Mouse (Mus musculus) embryo, embryonic 9.5 days (tissue): Measurements from ENCODE around the gene Slc25a41.
A peak's percentile ranks its signal among the peaks of the same experiment; 100 is the strongest.

Experiments
- DNase-seq: peaks from one replicate; pipeline ENCODE4 v3.0.0-alpha.2; 2017; ENCODE audit errors: extremely low spot score

The Slc25a41 gene

GRCm38 (mm10) chr17:56990966-56991365, 50.5 kb downstream of the Slc25a41 start:
- no peak for DNase-seq

- DNase-seq = peak; percentile 96
These were observed 51.2 kb downstream of the Slc25a41 start, which contains the start of gene Clpp for GRCm38 (mm10) chr17:56990115-56990746. Clpp (plus strand) TSS chr17:56990305.

DNA sequence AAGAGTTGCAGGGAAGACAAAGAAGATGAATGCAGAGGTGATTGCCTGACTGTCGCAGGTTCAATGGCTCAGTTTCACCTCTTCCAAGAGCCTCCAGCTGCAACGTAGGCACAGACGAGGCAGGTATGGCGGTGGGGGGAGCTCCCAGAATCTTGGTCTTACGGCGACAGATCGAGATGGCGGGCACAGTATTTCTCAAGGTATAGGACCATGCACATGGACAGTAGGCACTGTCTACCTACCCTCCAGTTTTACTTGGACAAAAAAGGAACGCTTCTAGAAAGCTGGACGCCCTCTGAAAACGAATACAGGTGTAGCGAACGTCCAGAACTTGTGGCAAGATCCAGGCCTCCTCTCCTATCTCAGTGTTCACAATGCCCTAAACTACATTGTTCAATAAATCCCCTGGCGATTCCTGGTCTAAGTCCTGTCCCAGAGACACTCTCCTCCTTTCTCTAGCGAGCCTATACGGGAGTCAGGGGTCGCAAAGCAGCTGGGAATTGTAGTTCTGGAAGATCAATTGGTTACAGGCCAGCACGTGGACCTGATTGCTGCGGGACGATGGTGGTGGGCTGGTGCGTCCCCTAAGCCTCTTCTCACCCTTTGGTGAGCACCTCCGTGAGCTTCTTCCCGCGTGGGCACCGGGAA, 51.9 kb downstream of the Slc25a41 start:
- no peak for DNase-seq

DNA sequence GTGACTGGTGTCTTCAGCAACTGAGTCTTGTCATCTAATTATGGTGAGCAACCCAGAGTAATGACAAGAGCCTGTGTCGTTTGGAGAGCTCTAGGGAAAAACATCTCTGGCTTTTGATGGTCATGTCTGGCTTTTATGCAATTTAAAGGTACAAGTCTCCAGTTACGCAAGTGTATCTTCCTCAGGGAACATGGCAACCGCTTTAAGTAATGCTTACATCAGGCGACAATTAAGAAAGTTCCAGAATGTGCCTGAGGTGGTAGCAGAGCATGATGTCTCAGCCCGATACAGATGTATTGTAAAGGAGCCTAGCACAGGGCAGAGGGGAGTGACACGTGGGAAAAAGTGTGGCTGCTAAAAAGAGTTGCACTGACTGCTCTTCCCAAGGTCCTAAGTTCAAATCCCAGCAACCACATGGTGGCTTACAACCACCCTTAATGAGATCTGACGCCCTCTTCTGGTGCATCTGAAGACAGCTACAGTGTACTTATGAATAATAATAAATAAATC, 52.5 kb downstream of the Slc25a41 start:
- no peak for DNase-seq

DNA sequence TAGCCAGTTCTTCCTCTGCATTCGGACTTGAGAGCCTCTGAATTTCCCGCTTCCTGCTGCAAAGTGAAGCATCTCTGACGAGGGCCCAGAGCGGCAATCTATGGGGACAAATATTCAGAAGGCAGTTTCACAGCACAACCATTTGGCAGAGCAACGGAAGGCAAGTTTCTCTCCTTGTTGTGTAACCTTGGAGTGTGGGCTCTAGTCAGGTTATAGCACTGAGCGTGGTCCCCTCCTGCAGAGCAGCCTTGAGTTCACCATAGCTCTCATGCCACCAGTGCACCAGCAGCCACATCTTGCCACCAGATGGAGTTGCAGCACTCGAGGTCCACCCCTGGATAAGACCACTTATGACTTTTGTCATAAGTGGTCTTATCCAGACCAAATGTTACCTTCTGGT, 53.0 kb downstream of the Slc25a41 start:
- no peak for DNase-seq

- no peak for DNase-seq
These were observed 55.2 kb downstream of the Slc25a41 start for GRCm38 (mm10) chr17:56986105-56986805.

- no peak for DNase-seq
These were observed 55.8 kb downstream of the Slc25a41 start for GRCm38 (mm10) chr17:56985656-56986055.

GRCm38 (mm10) chr17:56984886-56985285, 56.6 kb downstream of the Slc25a41 start:
- DNase-seq = no peak
